ENCODE assay signal across 8 mouse cellular contexts in genomic region chr15:36938511-36939150, GRCm38 (mm10).
A peak's percentile ranks its signal among the peaks of the same experiment; 100 is the strongest.
DNase-seq lines count a peak whose midpoint lies in the region; ATAC-seq and TF ChIP-seq lines count a peak whose summit lies in the region.

No protein-coding gene starts in this region.

- H3K27ac ChIP-seq in ES-Bruce4 (ENCODE audit: insufficient read depth, low read length), result peak overlapping the region; percentile 47
- peak overlapping the region; percentile 98 for H3K27ac ChIP-seq in forebrain, embryonic 14.5 days (ENCODE audit: low read depth, low read length)
- H3K27ac ChIP-seq in liver, embryonic 16.5 days (ENCODE audit: low read length), result peak overlapping the region; percentile 65
- H3K27ac ChIP-seq in neural tube, embryonic 13.5 days (replicated peaks), result peak overlapping the region; percentile 99

- peak; percentile 78 for DNase-seq in c-Kit-positive CD71-positive TER-119-negative erythroid progenitor cells, embryonic 14.5 days (ENCODE audit: low read depth)
- peak; percentile 94 for DNase-seq in forebrain, embryonic 14.5 days (ENCODE audit: low spot score)
- peak; percentile 87 to 91 for DNase-seq in heart, postnatal 14 days
- peak; percentile 65 for DNase-seq in large intestine, adult 2 months (ENCODE audit: low read depth, low spot score)
- peak; percentile 91 for DNase-seq in telencephalon, adult 2 months (ENCODE audit: low read depth, low spot score)

- no peaks in the 10 kb centered on the region for H3K9me3 ChIP-seq in ES-Bruce4 (replicated peaks; ENCODE audit: control insufficient read depth, insufficient read depth, low read length, poor library complexity, severe bottlenecking)
- H3K9me3 ChIP-seq in forebrain, embryonic 14.5 days (replicated peaks; ENCODE audit: control insufficient read depth, low read length), result no peaks in the 10 kb centered on the region
- no peaks in the 10 kb centered on the region for H3K9me3 ChIP-seq in liver, embryonic 16.5 days (replicated peaks; ENCODE audit: control insufficient read depth, low read length)
- no peaks in the 10 kb centered on the region for H3K9me3 ChIP-seq in neural tube, embryonic 13.5 days

- ATAC-seq in forebrain, embryonic 14.5 days, result peak; percentile 95
- ATAC-seq in liver, embryonic 16.5 days (ENCODE audit: low read depth), result peak; percentile 93
- ATAC-seq in neural tube, embryonic 13.5 days (ENCODE audit: low read depth), result peak; percentile 95

- 0 out of 2 replicates have a peak, but pooled peaks have one; percentile 9 for TF ChIP-seq EP300 in ES-Bruce4 (IDR thresholded peaks at IDR 0.05; ENCODE audit: insufficient read depth, low read depth, low read length)

- TF ChIP-seq CTCF in ES-Bruce4 (IDR thresholded peaks at IDR 0.05; ENCODE audit: low read depth, low read length), result no peak

- peaks cover 8% of the 10 kb centered on the region for H3K4me1 ChIP-seq in ES-Bruce4 (ENCODE audit: control insufficient read depth, insufficient read depth, low read length)
- H3K4me1 ChIP-seq in forebrain, embryonic 14.5 days (ENCODE audit: control insufficient read depth, insufficient read depth, low read length), result peaks cover 24% of the 10 kb centered on the region
- H3K4me1 ChIP-seq in liver, embryonic 16.5 days (ENCODE audit: control insufficient read depth, low read depth, low read length), result peaks cover 9% of the 10 kb centered on the region
- peaks cover 32% of the 10 kb centered on the region for H3K4me1 ChIP-seq in neural tube, embryonic 13.5 days (replicated peaks)

- peak overlapping the region; percentile 72 for H3K4me3 ChIP-seq in ES-Bruce4 (ENCODE audit: low read depth, low read length)
- H3K4me3 ChIP-seq in forebrain, embryonic 14.5 days (ENCODE audit: low read depth, low read length), result peak overlapping the region; percentile 45
- H3K4me3 ChIP-seq in liver, embryonic 16.5 days (ENCODE audit: low read depth, low read length), result peak overlapping the region; percentile 59
- H3K4me3 ChIP-seq in neural tube, embryonic 13.5 days, result peak overlapping the region; percentile 47

- no peaks in the 10 kb centered on the region for H3K36me3 ChIP-seq in ES-Bruce4 (ENCODE audit: control insufficient read depth, insufficient read depth, low read length, poor library complexity, severe bottlenecking)
- no peaks in the 10 kb centered on the region for H3K36me3 ChIP-seq in forebrain, embryonic 14.5 days (ENCODE audit: control insufficient read depth, insufficient read depth, low read length)
- H3K36me3 ChIP-seq in liver, embryonic 16.5 days (ENCODE audit: control insufficient read depth, insufficient read depth), result no peaks in the 10 kb centered on the region
- no peaks in the 10 kb centered on the region for H3K36me3 ChIP-seq in neural tube, embryonic 13.5 days

- no peak for TF ChIP-seq POLR2A in ES-Bruce4 (IDR thresholded peaks at IDR 0.05; ENCODE audit: insufficient read depth, low read length)

- intact Hi-C loops in heart, postnatal 14 days (cut with DNase I), result loop anchor here (2.0 to 5.0 kb wide), 3 partner anchors 61 to 144 kb away; partner anchors contain the start of gene Zfp706

- WGBS in forebrain, embryonic 14.5 days, result under 1% methylated on average over 36 of the region's 57 CpGs
- under 1% methylated on average over 55 of the region's 57 CpGs for WGBS in large intestine, adult 2 months
- WGBS in liver, embryonic 16.5 days (ENCODE audit: insufficient replicate concordance), result under 1% methylated on average over 55 of the region's 57 CpGs
- under 1% methylated on average over 53 of the region's 57 CpGs for WGBS in neural tube, embryonic 13.5 days

- peak overlapping the region; percentile 72 for H3K9ac ChIP-seq in ES-Bruce4 (ENCODE audit: low read depth, poor library complexity, severe bottlenecking)
- peak overlapping the region; percentile 90 for H3K9ac ChIP-seq in forebrain, embryonic 14.5 days (ENCODE audit: low read length)
- H3K9ac ChIP-seq in liver, embryonic 16.5 days (ENCODE audit: low read depth, low read length), result peak overlapping the region; percentile 59
- peak overlapping the region; percentile 89 for H3K9ac ChIP-seq in neural tube, embryonic 13.5 days

- no peaks in the 10 kb centered on the region for H3K27me3 ChIP-seq in ES-Bruce4 (ENCODE audit: control insufficient read depth, insufficient read depth, low read length, poor library complexity, severe bottlenecking)
- H3K27me3 ChIP-seq in forebrain, embryonic 14.5 days (replicated peaks; ENCODE audit: control insufficient read depth, insufficient read depth, low read length), result no peaks in the 10 kb centered on the region
- H3K27me3 ChIP-seq in liver, embryonic 16.5 days (ENCODE audit: control insufficient read depth, insufficient read depth, low read depth, low read length), result no peaks in the 10 kb centered on the region
- no peaks in the 10 kb centered on the region for H3K27me3 ChIP-seq in neural tube, embryonic 13.5 days

- peak overlapping the region; percentile 89 for H3K4me2 ChIP-seq in forebrain, embryonic 14.5 days (ENCODE audit: low read length)
- H3K4me2 ChIP-seq in liver, embryonic 16.5 days (ENCODE audit: low read depth, low read length), result peak overlapping the region; percentile 79
- peak overlapping the region; percentile 81 for H3K4me2 ChIP-seq in neural tube, embryonic 13.5 days

Comparison
In these comparisons a context has a peak if more than half of its experiments do, and no peak if none do; other contexts are left out.
1. Peak in every context shown above with its lines: DNase-seq, ATAC-seq, H3K4me3 ChIP-seq and H3K27ac ChIP-seq.
2. H3K27ac ChIP-seq: peak in every context shown above with its lines; median percentile 99 in neural tube, embryonic 13.5 days; 98 in forebrain, embryonic 14.5 days; 65 in liver, embryonic 16.5 days; 47 in ES-Bruce4.